Mouse (Mus musculus): ENCODE measurements around the gene Psmd8. TPM values are rescaled to one million over a fixed set of nuclear protein-coding genes. Genes with fewer than 3 reads are reported as not detected.

Gene Psmd8
- polyA plus RNA-seq, 1 experiment from 2014 or later, result 280 TPM

DNA sequence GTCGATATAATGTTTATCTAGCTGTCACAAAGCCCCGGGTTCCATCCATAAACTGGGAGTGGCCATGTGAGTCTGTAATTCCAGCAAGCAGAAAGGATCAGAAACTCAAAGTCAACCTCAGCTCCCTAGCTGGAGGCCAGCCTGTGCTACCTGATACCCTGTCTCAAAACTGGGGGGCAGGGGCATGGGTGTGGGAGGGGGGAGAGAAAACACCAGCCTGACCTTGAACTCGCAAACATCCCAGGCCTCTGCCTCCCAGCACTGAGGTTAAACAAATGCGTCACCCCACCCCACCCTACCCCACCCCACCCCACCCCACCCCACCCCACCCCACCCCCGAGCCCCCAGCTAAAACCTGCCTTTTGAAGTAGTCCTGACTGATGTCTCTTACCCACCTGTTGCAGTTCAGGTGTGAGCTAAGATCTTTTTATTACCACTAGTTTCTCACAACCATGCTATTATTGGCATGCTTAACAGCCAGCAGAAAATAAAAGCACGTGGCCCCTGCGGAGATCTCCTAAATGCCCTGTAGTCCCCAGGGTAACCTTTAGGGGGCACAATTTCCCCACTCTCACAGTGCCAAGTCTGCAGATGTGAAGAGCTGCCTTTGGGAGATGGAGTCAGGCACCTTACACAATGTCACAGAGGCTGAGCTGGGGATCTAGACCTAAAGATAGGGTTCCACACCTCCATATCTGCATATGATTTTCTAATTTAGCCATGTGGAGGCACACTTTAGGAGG lies 54.2 kb downstream of the Psmd8 start:
- 0 out of 2 replicates have a peak, but pooled peaks cover 2% of the 10 kb centered on the region for H3K27me3 ChIP-seq
- H3K36me3 ChIP-seq, result no peaks in the 10 kb centered on the region
- H3K27ac ChIP-seq, result no peak overlapping the region
- H3K4me2 ChIP-seq (replicated peaks), result no peak overlapping the region
- no peak overlapping the region for H3K9ac ChIP-seq
- no peak for ATAC-seq (ENCODE audit: insufficient number of reproducible peaks, insufficient read depth, low FRiP score, low TSS enrichment)
- peaks cover 10% of the 10 kb centered on the region; the same call in 1 of the 2 replicates for H3K4me1 ChIP-seq
- WGBS, result 25% methylated on average over 7 of the region's 7 CpGs
- H3K4me3 ChIP-seq, result no peak overlapping the region
- H3K9me3 ChIP-seq, result no peaks in the 10 kb centered on the region

DNA sequence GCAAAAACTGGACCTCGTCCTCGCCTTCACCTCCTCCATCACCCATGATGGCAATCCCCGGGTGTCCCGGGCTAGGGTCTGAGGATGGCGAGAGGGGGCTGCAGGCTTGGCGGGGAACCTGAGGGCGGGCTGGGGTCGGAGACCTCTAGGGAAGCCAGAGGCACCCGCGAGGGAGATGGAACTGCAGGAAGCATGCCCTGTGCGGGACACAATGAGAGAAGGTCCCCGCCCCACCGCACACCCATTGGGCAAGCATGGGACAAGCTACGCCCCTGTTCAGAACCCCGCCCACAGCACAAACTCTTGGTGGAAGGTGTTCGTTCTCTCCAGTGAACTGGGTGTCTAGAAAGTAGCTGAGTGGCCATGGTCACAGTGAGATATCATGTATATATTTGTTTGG lies 55.5 kb downstream of the Psmd8 start, which contains the start of gene Ryr1:
Ryr1 (minus strand) TSS at position 210 of the 400 bp plus-strand sequence.
- H3K27me3 ChIP-seq, result 0 out of 2 replicates have a peak, but pooled peaks cover 2% of the 10 kb centered on the region
- peak within 1 kb of the TSS; percentile 56 for H3K9ac ChIP-seq
- under 1% methylated on average over 16 of the region's 16 CpGs for WGBS
- peaks cover 10% of the 10 kb centered on the region; the same call in 1 of the 2 replicates for H3K4me1 ChIP-seq
- no peak within 1 kb of the TSS for H3K27ac ChIP-seq
- peak within 1 kb of the TSS; percentile 47 for H3K4me3 ChIP-seq
- peak within 1 kb of the TSS; percentile 82 for H3K4me2 ChIP-seq (replicated peaks)
- H3K36me3 ChIP-seq, result no peaks in the 10 kb centered on the region
- no peaks in the 10 kb centered on the region for H3K9me3 ChIP-seq
- peak; percentile 83 for ATAC-seq (ENCODE audit: insufficient number of reproducible peaks, insufficient read depth, low FRiP score, low TSS enrichment)

Other genes with a start within 250 kb of the Psmd8 start
- 233 and 253 TPM in 2 replicates for gene Actn4, start 218.4 kb downstream of the Psmd8 start, polyA plus RNA-seq (2016; fragmentation: Nextera tagmentation; extraction: Ambion mirVana)
- 392 and 419 TPM in 2 replicates for gene Eif3k, start 198.8 kb downstream of the Psmd8 start, polyA plus RNA-seq (2016; fragmentation: Nextera tagmentation; extraction: Ambion mirVana)
- 6.7 and 9.3 TPM in 2 replicates for gene Map4k1, start 198.7 kb downstream of the Psmd8 start, polyA plus RNA-seq (2016; fragmentation: Nextera tagmentation; extraction: Ambion mirVana)
- 3.7 and 4.3 TPM in 2 replicates for gene Ryr1, start 55.5 kb downstream of the Psmd8 start, polyA plus RNA-seq (2016; fragmentation: Nextera tagmentation; extraction: Ambion mirVana)
- gene Rasgrp4, start 45.9 kb downstream of the Psmd8 start, polyA plus RNA-seq (2016; fragmentation: Nextera tagmentation; extraction: Ambion mirVana), result 0.92 and 1.1 TPM in 2 replicates
- gene Fam98c, start 24.5 kb downstream of the Psmd8 start, polyA plus RNA-seq (2016; fragmentation: Nextera tagmentation; extraction: Ambion mirVana), result 12.9 and 15.6 TPM in 2 replicates
- gene Ggn, start 10.5 kb downstream of the Psmd8 start, polyA plus RNA-seq (2016; fragmentation: Nextera tagmentation; extraction: Ambion mirVana), result 0.59 and 0.78 TPM in 2 replicates
- gene Spred3, start 10.3 kb downstream of the Psmd8 start, polyA plus RNA-seq (2016; fragmentation: Nextera tagmentation; extraction: Ambion mirVana), result 5.9 and 6.3 TPM in 2 replicates
- gene Catsperg1, start 33.3 kb upstream of the Psmd8 start, polyA plus RNA-seq (2016; fragmentation: Nextera tagmentation; extraction: Ambion mirVana), result 0.37 and 0.60 TPM in 2 replicates
- 1.2 and 1.4 TPM in 2 replicates for gene Kcnk6, start 51.8 kb upstream of the Psmd8 start, polyA plus RNA-seq (2016; fragmentation: Nextera tagmentation; extraction: Ambion mirVana)
- gene Yif1b, start 57.6 kb upstream of the Psmd8 start, polyA plus RNA-seq (2016; fragmentation: Nextera tagmentation; extraction: Ambion mirVana), result 100 and 104 TPM in 2 replicates
- 1.9 and 2.6 TPM in 2 replicates for gene 2200002D01Rik, start 67.8 kb upstream of the Psmd8 start, polyA plus RNA-seq (2016; fragmentation: Nextera tagmentation; extraction: Ambion mirVana)
- gene Spint2, start 101.2 kb upstream of the Psmd8 start, polyA plus RNA-seq (2016; fragmentation: Nextera tagmentation; extraction: Ambion mirVana), result 94.0 and 104 TPM in 2 replicates
- 17.1 and 19.6 TPM in 2 replicates for gene Ppp1r14a, start 108.6 kb upstream of the Psmd8 start, polyA plus RNA-seq (2016; fragmentation: Nextera tagmentation; extraction: Ambion mirVana)
- 25.7 and 27.9 TPM in 2 replicates for gene Dpf1, start 123.2 kb upstream of the Psmd8 start, polyA plus RNA-seq (2016; fragmentation: Nextera tagmentation; extraction: Ambion mirVana)

Data from embryonic facial prominence, embryonic 12.5 days (tissue).